Mouse (Mus musculus): Measurements from ENCODE around the gene Fmr1nb.
"Not testable (repeated sequence)": the region's sequence is repeated elsewhere in the genome, so short reads cannot be mapped to it uniquely, and the experiment has no call there.

The Fmr1nb gene

DNA sequence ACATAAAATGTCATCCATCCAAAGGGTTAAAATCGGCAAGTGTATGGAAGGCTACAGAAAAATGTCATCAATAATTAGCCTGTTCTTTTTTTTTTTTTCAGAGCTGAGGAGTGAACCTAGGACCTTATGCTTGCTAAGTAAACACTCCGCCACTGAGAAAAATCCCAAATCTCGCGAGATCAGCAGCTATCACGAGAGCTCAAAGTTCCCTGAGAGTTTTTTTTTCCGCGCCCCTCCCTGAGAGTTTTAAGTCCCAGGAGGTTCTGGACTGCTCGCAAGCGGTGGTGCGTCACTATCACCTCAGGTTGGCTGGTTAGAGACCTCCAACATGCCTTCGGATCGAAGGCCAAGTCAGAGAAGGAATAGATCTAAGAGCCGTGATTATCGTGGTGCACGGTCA is at the start of gene Fmr1nb:
TSS of gene Fmr1nb (plus strand) at position 234 of the 400 bp plus-strand sequence.
- peak; percentile 72 for DNase-seq

DNA sequence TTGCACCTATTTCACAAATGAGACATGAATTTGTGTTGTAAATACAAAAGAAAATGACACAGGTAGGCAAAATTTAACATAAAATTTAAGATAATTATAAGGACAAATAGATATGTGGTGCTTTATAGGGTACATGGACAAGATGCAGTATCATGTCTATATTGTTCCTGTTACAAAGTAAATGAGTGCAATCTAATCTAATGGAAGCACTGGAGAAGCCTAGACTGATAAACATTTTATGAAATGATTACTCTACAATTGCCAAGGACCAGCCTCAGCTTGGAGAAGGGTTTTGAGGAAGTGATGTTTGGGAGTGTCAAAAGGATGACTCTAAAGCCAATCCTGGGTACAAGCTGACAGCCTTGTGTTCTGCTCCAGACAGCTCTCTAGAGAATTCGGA is 24.7 kb upstream of the Fmr1nb start:
- DNase-seq, result no peak

DNA sequence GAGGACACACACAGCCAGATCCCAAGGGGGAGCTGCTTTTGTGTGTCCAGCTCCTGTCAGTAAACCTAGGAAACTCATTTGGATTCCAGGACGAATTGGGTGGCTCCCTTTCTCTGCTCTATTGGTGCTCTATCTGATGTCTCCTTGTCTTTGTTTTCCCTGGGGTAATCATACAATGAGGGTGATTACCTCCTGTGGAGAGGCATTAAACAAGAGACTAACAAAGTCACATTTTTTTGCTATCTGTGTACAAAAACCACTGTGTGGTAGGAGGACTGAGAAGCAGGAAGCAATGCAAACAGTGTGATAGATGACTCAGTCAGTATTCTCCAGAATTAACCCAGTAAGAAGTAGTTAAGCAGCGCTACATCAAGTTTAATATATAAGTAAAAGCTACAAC is 21.6 kb upstream of the Fmr1nb start:
- no peak for DNase-seq

DNA sequence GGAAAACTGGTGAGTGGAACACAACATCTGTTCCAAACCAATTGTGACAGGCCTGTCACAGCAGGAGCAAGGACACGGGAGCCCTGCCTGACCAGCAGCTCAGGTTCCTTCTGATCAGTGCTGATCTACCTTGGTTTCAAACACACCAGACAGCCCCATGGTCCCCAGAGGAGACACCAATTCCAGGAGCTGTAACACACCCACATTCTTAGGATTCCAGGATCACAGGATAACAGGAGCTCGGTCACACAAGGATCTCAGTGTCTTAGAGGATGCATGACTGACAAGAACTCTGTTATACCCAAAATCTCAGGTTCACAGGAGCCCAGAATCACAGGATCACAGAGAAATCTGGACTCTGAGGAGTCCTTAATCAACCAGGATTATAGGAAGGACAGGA is 58.8 kb downstream of the Fmr1nb start:
- not testable (repeated sequence) for DNase-seq

DNA sequence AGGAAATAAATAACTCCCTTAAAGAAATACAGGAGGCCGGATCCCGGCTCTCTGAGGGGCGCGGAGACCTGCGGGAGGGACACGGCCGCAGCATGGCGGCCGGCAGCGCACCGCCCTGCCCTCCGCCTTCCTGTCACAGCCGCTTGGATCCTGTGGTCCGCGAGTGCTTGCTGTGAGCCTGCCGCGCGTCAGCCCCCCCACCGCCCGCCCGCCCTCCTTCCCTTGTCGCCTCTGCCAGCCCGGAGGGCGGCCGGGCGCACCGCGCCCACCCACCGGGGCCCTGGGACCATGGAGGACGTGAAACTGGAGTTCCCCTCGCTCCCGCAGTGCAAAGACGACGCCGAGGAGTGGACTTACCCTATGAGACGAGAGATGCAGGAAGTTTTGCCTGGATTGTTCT is 59.4 kb downstream of the Fmr1nb start, which contains the start of gene Gm14698:
TSS of gene Gm14698 (plus strand) at position 35 of the 400 bp plus-strand sequence.
- DNase-seq, result peak; percentile 84

DNA sequence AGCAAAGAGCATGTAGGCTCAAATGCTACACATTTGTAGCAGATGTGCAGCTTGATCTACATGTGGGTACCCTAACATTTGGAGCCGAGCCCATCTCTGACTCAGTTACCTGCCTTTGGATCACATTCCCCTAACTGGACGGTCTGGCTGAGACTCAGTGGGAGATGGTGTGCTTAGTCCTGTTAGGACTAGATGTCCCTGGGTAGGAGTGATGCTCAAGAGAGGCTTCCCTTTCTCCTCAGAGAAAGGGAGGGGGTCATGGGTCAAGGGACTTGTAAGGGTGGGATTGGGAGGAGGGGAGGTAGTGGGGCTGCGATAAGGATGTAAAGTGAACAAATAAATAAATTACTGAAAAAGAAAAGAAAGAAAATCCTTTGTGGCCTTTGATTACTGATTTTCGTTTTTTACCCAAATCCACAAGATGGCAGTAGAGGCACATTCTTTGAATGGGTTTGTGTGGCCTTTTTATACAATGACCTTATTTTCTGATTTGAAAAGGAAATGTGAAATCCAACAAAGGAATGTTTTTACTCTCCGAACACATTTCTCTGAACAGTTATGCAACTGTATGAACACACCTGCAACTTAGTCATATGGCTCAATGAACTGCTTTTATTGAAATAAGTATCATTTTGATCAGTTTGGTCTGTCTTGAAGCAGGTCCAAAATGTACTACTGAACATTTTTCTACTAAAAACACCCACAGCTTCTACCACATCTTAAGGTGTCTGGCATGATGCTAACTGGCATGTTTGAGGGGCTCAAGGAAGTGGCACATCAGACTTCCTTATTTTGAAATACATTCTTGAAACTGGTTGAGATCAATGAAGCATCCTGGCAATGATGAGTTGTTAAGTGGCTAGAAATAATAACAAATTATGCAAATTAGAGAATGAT is 78.2 kb downstream of the Fmr1nb start:
- DNase-seq, result no peak

All from heart, adult 11 months (tissue).